Mouse (Mus musculus) limb, embryonic 12.5 days (tissue): ENCODE data around the gene Luzp1. TPM values are rescaled to one million over a fixed set of nuclear protein-coding genes. Genes with fewer than 3 reads are reported as not detected.

Source experiments
- ATAC-seq: fragments of 200-750 bp; cut with Nextera tagmentation; 2 replicates; pipeline ENCODE4 v1.8.0; 2017; ENCODE audit warnings: low read depth, moderate TSS enrichment; ENCODE audit not compliant: insufficient number of reproducible peaks, insufficient read depth, low FRiP score, low TSS enrichment
- H3K27ac ChIP-seq: fragments of 300-500 bp; sonication (generic); 2 replicates; pipeline ENCODE4 v1.5.1; 2016; ENCODE audit warnings: mild to moderate bottlenecking, moderate library complexity
- H3K27me3 ChIP-seq: fragments of 300-500 bp; sonication (generic); 2 replicates; pipeline ENCODE4 v1.6.1; 2016; ENCODE audit warnings: mild to moderate bottlenecking, moderate library complexity
- H3K36me3 ChIP-seq: fragments of 300-500 bp; sonication (generic); 2 replicates; pipeline ENCODE4 v1.6.1; 2016; ENCODE audit warnings: mild to moderate bottlenecking, moderate library complexity
- H3K4me1 ChIP-seq: fragments of 300-500 bp; sonication (generic); replicated peaks from 2 replicates; pipeline ENCODE4 v1.6.1; 2016
- H3K4me2 ChIP-seq: fragments of 300-500 bp; sonication (generic); 2 replicates; pipeline ENCODE4 v1.6.1; 2016; ENCODE audit warnings: mild to moderate bottlenecking, moderate library complexity
- H3K4me3 ChIP-seq: fragments of 300-500 bp; sonication (generic); replicated peaks from 2 replicates; pipeline ENCODE4 v1.5.1; 2016; ENCODE audit warnings: mild to moderate bottlenecking
- H3K9ac ChIP-seq: fragments of 300-500 bp; sonication (generic); replicated peaks from 2 replicates; pipeline ENCODE4 v1.6.1; 2016; ENCODE audit warnings: mild to moderate bottlenecking, moderate library complexity
- H3K9me3 ChIP-seq: fragments of 300-500 bp; sonication (generic); 2 replicates; pipeline ENCODE4 v1.6.1; 2016; ENCODE audit warnings: mild to moderate bottlenecking, moderate library complexity
- WGBS: fragments of 180-500 bp; shearing (Covaris S2); methylation state at CpG from one replicate; pipeline ENCODE4 v1.1.7; 2016; 5-methylcytosine and 5-hydroxymethylcytosine counted together
- polyA plus RNA-seq: library from polyadenylated mRNA; unstranded; fragments of >200 nt; fragmentation: Nextera tagmentation; extraction: Ambion mirVana; gene quantifications from 2 replicates; pipeline ENCODE4 v1.2.1, GENCODE M21; 2016

Luzp1 gene
- polyA plus RNA-seq, 1 experiment from 2014 or later: 144 TPM

GRCm38 (mm10) chr4:136587221-136587827 is 117.8 kb downstream of the Luzp1 start:
- no peaks in the 10 kb centered on the region for H3K27me3 ChIP-seq
- WGBS: 84% methylated on average over 4 of the region's 4 CpGs
- no peak for ATAC-seq
- H3K9me3 ChIP-seq: no peaks in the 10 kb centered on the region
- H3K4me1 ChIP-seq: peaks cover 12% of the 10 kb centered on the region
- no peak overlapping the region for H3K9ac ChIP-seq
- no peak overlapping the region for H3K4me2 ChIP-seq
- no peak overlapping the region for H3K4me3 ChIP-seq
- H3K36me3 ChIP-seq: peaks cover 34% of the 10 kb centered on the region
- H3K27ac ChIP-seq: no peak overlapping the region

GRCm38 (mm10) chr4:136588003-136588402 is 118.4 kb downstream of the Luzp1 start:
- Histone ChIP-seq H3K4me1 (peaks cover 9% of the 10 kb centered on the region), H3K4me3 (no peak overlapping the region), H3K27me3 (no peaks in the 10 kb centered on the region), H3K9ac (no peak overlapping the region), H3K27ac (no peak overlapping the region), H3K9me3 (no peaks in the 10 kb centered on the region), H3K36me3 (peaks cover 38% of the 10 kb centered on the region), H3K4me2 (no peak overlapping the region)
- WGBS: 97% methylated on average over 4 of the region's 4 CpGs
- no peak for ATAC-seq

DNA sequence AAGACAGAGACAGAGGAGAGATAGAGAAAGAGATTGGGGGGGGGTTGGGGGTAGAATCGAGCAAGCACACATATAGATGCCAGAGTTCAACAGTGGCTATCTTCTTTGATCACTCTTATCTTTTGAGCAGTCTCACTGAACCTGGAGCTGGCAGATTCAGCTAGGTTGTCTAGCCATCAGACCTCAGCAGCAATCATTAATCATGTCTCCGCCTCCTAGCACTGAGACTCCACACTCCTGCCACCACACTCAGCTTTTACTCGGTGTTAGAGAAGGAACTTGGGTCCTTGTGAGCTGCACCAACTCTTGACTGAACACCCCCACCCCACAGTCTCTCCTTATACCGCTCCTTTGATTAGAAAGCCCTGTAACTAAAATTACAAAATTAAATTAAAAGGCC is 122.5 kb downstream of the Luzp1 start:
- Histone ChIP-seq H3K4me3 (no peak overlapping the region), H3K4me1 (peaks cover 5% of the 10 kb centered on the region), H3K36me3 (peaks cover 36% of the 10 kb centered on the region), H3K27ac (no peak overlapping the region), H3K4me2 (no peak overlapping the region), H3K9ac (no peak overlapping the region), H3K27me3 (no peaks in the 10 kb centered on the region), H3K9me3 (no peaks in the 10 kb centered on the region)
- no peak for ATAC-seq
- WGBS: 71% methylated on average over 4 of the region's 4 CpGs

DNA sequence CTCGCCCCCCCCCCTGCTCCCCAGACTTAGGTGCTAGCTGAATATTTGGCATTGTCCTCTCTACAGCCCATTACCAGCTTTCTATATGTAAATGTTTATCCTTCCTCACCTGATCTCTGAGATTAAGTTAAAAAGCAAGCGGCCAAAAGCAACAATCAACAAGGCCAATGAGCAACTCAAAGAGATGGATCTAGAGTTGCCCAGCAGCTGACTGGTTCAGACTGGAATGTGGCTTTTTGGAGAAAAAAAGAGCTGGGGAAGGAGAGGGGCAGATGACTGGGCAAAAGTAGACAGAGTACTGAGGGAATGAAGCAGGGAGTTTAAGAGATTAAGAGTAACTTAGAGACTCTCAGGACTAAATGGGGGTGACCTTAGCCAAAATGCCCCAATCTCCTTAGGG is 124.4 kb downstream of the Luzp1 start:
- ATAC-seq: no peak
- Histone ChIP-seq H3K9me3 (no peaks in the 10 kb centered on the region), H3K36me3 (peaks cover 36% of the 10 kb centered on the region), H3K4me3 (no peak overlapping the region), H3K27ac (no peak overlapping the region), H3K4me2 (no peak overlapping the region), H3K4me1 (no peaks in the 10 kb centered on the region; the same call in 1 of the 2 replicates), H3K27me3 (no peaks in the 10 kb centered on the region), H3K9ac (no peak overlapping the region)
- 93% methylated on average over 2 of the region's 2 CpGs for WGBS

- Histone ChIP-seq H3K9me3 (no peaks in the 10 kb centered on the region), H3K36me3 (peaks cover 25% of the 10 kb centered on the region), H3K4me2 (no peak overlapping the region), H3K27ac (no peak overlapping the region), H3K27me3 (no peaks in the 10 kb centered on the region), H3K4me3 (no peak overlapping the region), H3K4me1 (no peaks in the 10 kb centered on the region; the same call in 1 of the 2 replicates), H3K9ac (no peak overlapping the region)
- ATAC-seq: no peak
- 89% methylated on average over 6 of the region's 6 CpGs for WGBS
Measured at GRCm38 (mm10) chr4:136595221-136595620, 125.7 kb downstream of the Luzp1 start.

DNA sequence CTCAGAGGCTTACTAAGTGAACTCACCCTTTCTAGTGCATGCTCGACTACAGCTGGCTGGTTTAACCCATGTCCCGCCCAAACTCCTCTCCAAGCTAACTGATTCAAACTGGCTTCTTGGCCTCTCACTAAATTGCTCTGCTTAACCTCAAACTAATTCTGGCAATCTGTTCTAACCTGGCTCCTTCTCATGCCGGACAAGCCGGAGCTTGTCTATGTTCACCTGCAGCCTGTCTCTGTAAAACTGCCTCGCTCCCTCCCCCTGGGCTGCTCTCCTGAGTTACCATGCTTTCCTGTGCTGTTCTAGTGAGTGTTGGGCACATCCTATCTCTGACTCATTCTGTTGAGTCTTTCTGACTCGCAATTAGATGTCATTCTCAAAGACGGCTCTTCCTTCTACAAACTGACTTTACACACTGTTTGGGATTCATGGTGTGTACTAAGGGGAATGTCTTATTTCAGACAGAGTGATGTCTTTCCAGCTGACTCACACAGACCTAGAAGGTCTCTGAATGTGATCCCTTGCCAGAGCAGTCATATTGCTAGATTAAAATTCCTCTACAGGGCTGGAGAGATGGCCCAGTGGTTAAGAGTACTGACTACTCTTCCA is 128.8 kb downstream of the Luzp1 start:
- WGBS: 94% methylated on average over 7 of the region's 7 CpGs
- Histone ChIP-seq H3K4me1 (peaks cover 10% of the 10 kb centered on the region), H3K4me3 (no peak overlapping the region), H3K27ac (no peak overlapping the region), H3K27me3 (no peaks in the 10 kb centered on the region), H3K4me2 (no peak overlapping the region), H3K9me3 (no peaks in the 10 kb centered on the region), H3K36me3 (peaks cover 11% of the 10 kb centered on the region; the same call in 1 of the 2 replicates), H3K9ac (no peak overlapping the region)
- no peak for ATAC-seq

- ATAC-seq: no peak
- no peaks in the 10 kb centered on the region for H3K27me3 ChIP-seq
- H3K4me1 ChIP-seq: peaks cover 10% of the 10 kb centered on the region
- no peak overlapping the region for H3K4me3 ChIP-seq
- H3K9me3 ChIP-seq: no peaks in the 10 kb centered on the region
- no peak overlapping the region for H3K27ac ChIP-seq
- H3K4me2 ChIP-seq: no peak overlapping the region
- 95% methylated on average over 3 of the region's 3 CpGs for WGBS
- H3K36me3 ChIP-seq: peaks cover 8% of the 10 kb centered on the region; the same call in 1 of the 2 replicates
- H3K9ac ChIP-seq: no peak overlapping the region
Measured at GRCm38 (mm10) chr4:136599869-136600268, 130.3 kb downstream of the Luzp1 start.

- peak overlapping the region; percentile 99 for H3K4me3 ChIP-seq
Measured at GRCm38 (mm10) chr4:136600536-136600935, 131.0 kb downstream of the Luzp1 start.

DNA sequence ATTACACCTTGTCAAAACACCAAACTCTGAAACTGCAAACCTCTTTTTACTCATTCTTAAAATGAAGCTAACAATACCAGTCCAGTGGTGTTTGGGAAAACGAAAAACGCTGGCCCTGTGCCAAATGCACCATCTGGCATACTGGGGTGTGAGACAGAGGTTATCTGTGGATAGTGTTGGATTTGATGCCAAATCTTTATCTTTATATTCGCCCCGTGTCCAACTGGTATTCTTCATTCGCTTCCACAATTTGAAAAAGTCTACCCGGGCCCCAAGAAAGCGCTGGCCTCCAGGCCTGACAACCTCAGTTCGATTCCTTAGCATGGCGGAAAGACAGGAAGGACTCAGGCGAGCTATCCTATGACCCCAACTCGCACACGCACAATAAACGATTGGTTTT is 131.9 kb downstream of the Luzp1 start:
- H3K36me3 ChIP-seq: 0 out of 2 replicates have a peak, but pooled peaks cover 7% of the 10 kb centered on the region
- WGBS: under 1% methylated on average over 13 of the region's 13 CpGs
- peak overlapping the region; percentile 100 for H3K9ac ChIP-seq
- no peaks in the 10 kb centered on the region for H3K27me3 ChIP-seq
- peaks cover 10% of the 10 kb centered on the region for H3K4me1 ChIP-seq
- ATAC-seq: no peak
- H3K9me3 ChIP-seq: no peaks in the 10 kb centered on the region
- H3K27ac ChIP-seq: peak overlapping the region; percentile 96
- peak overlapping the region; percentile 99 for H3K4me3 ChIP-seq
- peak overlapping the region; percentile 68 for H3K4me2 ChIP-seq

More at GRCm38 (mm10) chr4:136600536-136600935, 131.0 kb downstream of the Luzp1 start:
- ATAC-seq: no peak
- H3K9ac ChIP-seq: no peak overlapping the region; the same call in 1 of the 2 replicates
- WGBS: 86% methylated on average over 2 of the region's 2 CpGs
- H3K27ac ChIP-seq: no peak overlapping the region
- peaks cover 10% of the 10 kb centered on the region for H3K4me1 ChIP-seq
- H3K4me2 ChIP-seq: peak overlapping the region; percentile 68
- H3K36me3 ChIP-seq: 0 out of 2 replicates have a peak, but pooled peaks cover 7% of the 10 kb centered on the region
- no peaks in the 10 kb centered on the region for H3K9me3 ChIP-seq
- H3K27me3 ChIP-seq: no peaks in the 10 kb centered on the region

DNA sequence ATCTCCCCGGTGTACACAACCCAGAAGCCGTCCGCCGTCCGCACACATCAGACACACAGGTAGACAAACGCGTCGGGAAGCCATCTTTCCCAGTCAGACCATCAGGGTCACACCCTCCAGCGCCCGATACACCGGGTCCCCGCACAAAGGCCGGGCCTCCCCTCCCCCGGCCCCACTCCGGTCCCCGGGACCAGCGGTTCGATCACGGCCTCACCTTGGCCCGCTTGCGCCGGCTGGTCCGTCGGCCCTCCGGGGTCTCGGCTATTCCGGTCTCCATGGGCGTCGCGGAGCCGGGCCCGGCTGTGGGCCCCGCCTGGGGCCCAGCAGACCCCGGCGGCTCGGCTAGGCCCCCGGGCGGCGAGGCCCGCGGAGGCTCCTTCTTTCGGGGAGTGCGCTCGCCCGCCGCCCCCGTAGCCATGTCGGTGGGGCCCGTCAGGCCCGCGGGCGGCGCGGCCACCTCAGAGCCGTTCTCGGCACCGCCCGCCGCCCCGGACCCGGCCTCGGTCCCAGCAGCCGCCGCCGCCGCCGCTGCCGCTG is 132.5 kb downstream of the Luzp1 start:
- Histone ChIP-seq H3K27me3 (no peaks in the 10 kb centered on the region), H3K4me1 (peaks cover 10% of the 10 kb centered on the region), H3K36me3 (0 out of 2 replicates have a peak, but pooled peaks cover 7% of the 10 kb centered on the region), H3K4me3 (peak overlapping the region; percentile 99), H3K9me3 (no peaks in the 10 kb centered on the region), H3K27ac (peak overlapping the region; percentile 96), H3K9ac (peak overlapping the region; percentile 100), H3K4me2 (peak overlapping the region; percentile 68)
- peak; percentile 42; the same call in 1 of the 2 replicates for ATAC-seq
- under 1% methylated on average over 63 of the region's 68 CpGs for WGBS

- peak within 1 kb of the TSS; percentile 96 for H3K27ac ChIP-seq
- H3K9ac ChIP-seq: peak within 1 kb of the TSS; percentile 100
- 0 out of 2 replicates have a peak, but pooled peaks cover 7% of the 10 kb centered on the region for H3K36me3 ChIP-seq
- H3K4me2 ChIP-seq: peak within 1 kb of the TSS; percentile 68
- H3K4me3 ChIP-seq: peak within 1 kb of the TSS; percentile 99
- H3K27me3 ChIP-seq: no peaks in the 10 kb centered on the region
- ATAC-seq: peak; percentile 85
- peaks cover 10% of the 10 kb centered on the region for H3K4me1 ChIP-seq
- WGBS: under 1% methylated on average over 44 of the region's 45 CpGs
- H3K9me3 ChIP-seq: no peaks in the 10 kb centered on the region
Measured at GRCm38 (mm10) chr4:136602568-136602967, 133.0 kb downstream of the Luzp1 start, which contains the start of gene Kdm1a. Gene Kdm1a (minus strand): TSS chr4:136602723.
